Mouse (Mus musculus) neural tube, embryonic 10.5 days (tissue): ENCODE measurements at regions not wholly inside any gene's neighbourhood (a gene's known extent, or its start where the extent isn't known, plus 50 kb on each side); places are given as distances from the start of the nearest gene placed in this dataset.

ENCODE experiments used
- DNase-seq: peaks from one replicate; pipeline ENCODE4 v3.0.0-alpha.2; 2017; ENCODE audit warnings: low spot score; ENCODE audit errors: extremely low spot score

- no peak for DNase-seq
Measured at GRCm38 (mm10) chr2:122863343-122863970, 98.4 kb downstream of the Sqor start.

- DNase-seq, result no peak
Measured at GRCm38 (mm10) chr2:122863971-122864348, 98.9 kb downstream of the Sqor start.

- DNase-seq, result no peak
Measured at GRCm38 (mm10) chr2:122887111-122887510, 122.1 kb downstream of the Sqor start.

- no peak for DNase-seq
Measured at GRCm38 (mm10) chr2:122887526-122887925, 122.5 kb downstream of the Sqor start.

GRCm38 (mm10) chr2:122905129-122906072 lies 140.4 kb downstream of the Sqor start:
- peak; percentile 16 for DNase-seq

GRCm38 (mm10) chr2:122916772-122917171 lies 151.7 kb downstream of the Sqor start:
- no peak for DNase-seq

- no peak for DNase-seq
Measured at GRCm38 (mm10) chr2:122937922-122938321, 172.9 kb downstream of the Sqor start.

GRCm38 (mm10) chr2:122944841-122945240 lies 179.8 kb downstream of the Sqor start:
- DNase-seq, result no peak

GRCm38 (mm10) chr2:122945891-122946290 lies 180.9 kb downstream of the Sqor start:
- DNase-seq, result no peak

GRCm38 (mm10) chr2:122949031-122949430 lies 184.0 kb downstream of the Sqor start:
- no peak for DNase-seq

GRCm38 (mm10) chr2:122961701-122962100 lies 196.7 kb downstream of the Sqor start:
- DNase-seq, result no peak

GRCm38 (mm10) chr2:122968809-122969628 lies 204.0 kb downstream of the Sqor start:
- DNase-seq, result no peak
